Mouse (Mus musculus) small intestine, adult 2 months (tissue): ENCODE measurements around the gene Rhov. TPM values are rescaled to one million over a fixed set of nuclear protein-coding genes. Genes with fewer than 3 reads are reported as not detected.

Experiments used
- H3K27ac ChIP-seq: fragments of 200-500 bp; 2 replicates; pipeline ENCODE4 v1.5.1; 2012; ENCODE audit warnings: low read depth, low read length, control low read depth, inconsistent platforms; ENCODE audit not compliant: insufficient read depth
- H3K27me3 ChIP-seq: fragments of 200-500 bp; 2 replicates; pipeline ENCODE4 v1.6.1; 2012; ENCODE audit warnings: mild to moderate bottlenecking, moderate library complexity, low read length, inconsistent platforms; ENCODE audit not compliant: control insufficient read depth, insufficient read depth
- H3K36me3 ChIP-seq: fragments of 200-500 bp; 2 replicates; pipeline ENCODE4 v1.6.1; 2012; ENCODE audit warnings: mild to moderate bottlenecking, low read length, control low read depth, inconsistent platforms; ENCODE audit not compliant: control insufficient read depth, insufficient read depth
- H3K4me1 ChIP-seq: fragments of 200-500 bp; 2 replicates; pipeline ENCODE4 v1.6.1; 2012; ENCODE audit warnings: low read length, inconsistent platforms, mixed read lengths; ENCODE audit not compliant: control insufficient read depth, insufficient read depth, insufficient read length
- H3K4me3 ChIP-seq: fragments of 200-500 bp; 2 replicates; pipeline ENCODE4 v1.5.1; 2012; ENCODE audit warnings: low read depth, mild to moderate bottlenecking, control low read depth, inconsistent platforms, low read length, moderate library complexity
- CTCF ChIP-seq: fragments of 200-500 bp; IDR thresholded peaks from 2 replicates; pipeline ENCODE4 v1.5.1; 2012; ENCODE audit warnings: low read depth, mild to moderate bottlenecking, control low read depth, inconsistent platforms, low read length, moderate library complexity, mixed read lengths; ENCODE audit not compliant: insufficient replicate concordance, insufficient read length; ENCODE audit errors: extremely low read depth
- POLR2A ChIP-seq: fragments of 200-500 bp; IDR thresholded peaks from 2 replicates; pipeline ENCODE4 v1.6.1; 2012; ENCODE audit warnings: low read depth, mild to moderate bottlenecking, control low read depth, inconsistent platforms, low read length, moderate library complexity
- WGBS: fragments of 180-500 bp; shearing (Covaris S2); methylation state at CpG from one replicate; pipeline ENCODE4 v1.1.7; 2018; 5-methylcytosine and 5-hydroxymethylcytosine counted together
- polyA plus RNA-seq: library from polyadenylated mRNA; depleted of rRNA; stranded (reverse); fragments of >200 nt; gene quantifications from 2 replicates; pipeline ENCODE4 v1.2.3, GENCODE M21; 2012

Gene Rhov
- polyA plus RNA-seq, 1 experiment: 3.0 TPM

GRCm38 (mm10) chr2:119311544-119311943 lies 40.5 kb upstream of the Rhov start:
- no peak for TF ChIP-seq POLR2A
- no peak for TF ChIP-seq CTCF
- H3K27me3 ChIP-seq: no peaks in the 10 kb centered on the region
- 79% methylated on average over 12 of the region's 12 CpGs for WGBS
- H3K36me3 ChIP-seq: no peaks in the 10 kb centered on the region
- peaks cover 8% of the 10 kb centered on the region; the same call in 1 of the 2 replicates for H3K4me1 ChIP-seq
- no peak overlapping the region for H3K4me3 ChIP-seq
- no peak overlapping the region for H3K27ac ChIP-seq

- Histone ChIP-seq H3K27ac (no peak overlapping the region; the same call in none of the 2 replicates), H3K36me3 (no peaks in the 10 kb centered on the region), H3K4me1 (peaks cover 19% of the 10 kb centered on the region), H3K4me3 (no peak overlapping the region), H3K27me3 (no peaks in the 10 kb centered on the region)
- WGBS: 63% methylated on average over 3 of the region's 3 CpGs
- TF ChIP-seq POLR2A (no peak), CTCF (no peak)
These were observed 33.7 kb upstream of the Rhov start for GRCm38 (mm10) chr2:119304798-119305208.

DNA sequence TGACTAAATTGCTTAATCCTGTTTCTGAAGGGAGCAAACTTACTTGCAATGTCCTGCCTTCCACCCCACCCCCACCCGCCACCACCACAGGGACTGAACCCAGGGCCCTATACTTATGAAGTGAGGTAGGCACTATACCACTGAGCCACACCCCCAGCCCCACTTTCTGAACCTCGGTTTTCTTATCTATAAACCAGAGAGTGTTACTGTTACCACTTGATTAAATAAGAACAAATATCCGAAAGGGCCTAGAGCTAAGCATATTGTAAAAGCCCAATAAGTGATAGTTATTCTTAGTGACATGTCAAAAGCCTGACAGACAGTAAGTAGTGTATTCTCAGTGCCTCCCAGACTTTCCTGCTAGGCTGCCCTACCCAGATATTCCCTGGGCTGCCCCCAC lies 33.3 kb upstream of the Rhov start:
- H3K27me3 ChIP-seq: no peaks in the 10 kb centered on the region
- H3K4me3 ChIP-seq: no peak overlapping the region
- H3K4me1 ChIP-seq: peaks cover 20% of the 10 kb centered on the region
- H3K27ac ChIP-seq: no peak overlapping the region
- TF ChIP-seq CTCF (no peak), POLR2A (no peak)
- WGBS: 52% methylated on average over 3 of the region's 3 CpGs
- no peaks in the 10 kb centered on the region for H3K36me3 ChIP-seq

DNA sequence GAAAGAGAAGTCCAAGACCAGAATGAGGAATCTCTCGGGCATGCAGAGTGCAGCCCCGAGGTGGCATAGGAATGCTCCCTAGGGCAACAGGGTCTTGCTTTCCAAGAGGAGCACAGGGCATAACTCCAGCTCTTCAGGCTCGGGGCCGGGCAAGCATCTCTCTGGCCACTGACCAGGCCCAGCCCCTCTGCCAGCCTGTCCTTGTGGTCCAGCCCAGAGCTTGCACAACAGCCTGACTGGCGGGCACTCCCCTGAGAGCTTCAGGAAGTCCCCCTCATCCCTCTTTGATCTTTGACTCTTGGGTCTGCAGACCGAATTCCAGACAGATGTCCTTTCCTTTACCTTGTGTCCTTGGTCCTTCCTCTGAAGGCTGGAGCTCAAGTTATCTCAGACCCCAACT lies 31.8 kb upstream of the Rhov start:
- H3K4me3 ChIP-seq: no peak overlapping the region
- peaks cover 7% of the 10 kb centered on the region for H3K36me3 ChIP-seq
- TF ChIP-seq CTCF (no peak), POLR2A (no peak)
- no peak overlapping the region for H3K27ac ChIP-seq
- 79% methylated on average over 6 of the region's 6 CpGs for WGBS
- no peaks in the 10 kb centered on the region for H3K27me3 ChIP-seq
- peaks cover 29% of the 10 kb centered on the region for H3K4me1 ChIP-seq

DNA sequence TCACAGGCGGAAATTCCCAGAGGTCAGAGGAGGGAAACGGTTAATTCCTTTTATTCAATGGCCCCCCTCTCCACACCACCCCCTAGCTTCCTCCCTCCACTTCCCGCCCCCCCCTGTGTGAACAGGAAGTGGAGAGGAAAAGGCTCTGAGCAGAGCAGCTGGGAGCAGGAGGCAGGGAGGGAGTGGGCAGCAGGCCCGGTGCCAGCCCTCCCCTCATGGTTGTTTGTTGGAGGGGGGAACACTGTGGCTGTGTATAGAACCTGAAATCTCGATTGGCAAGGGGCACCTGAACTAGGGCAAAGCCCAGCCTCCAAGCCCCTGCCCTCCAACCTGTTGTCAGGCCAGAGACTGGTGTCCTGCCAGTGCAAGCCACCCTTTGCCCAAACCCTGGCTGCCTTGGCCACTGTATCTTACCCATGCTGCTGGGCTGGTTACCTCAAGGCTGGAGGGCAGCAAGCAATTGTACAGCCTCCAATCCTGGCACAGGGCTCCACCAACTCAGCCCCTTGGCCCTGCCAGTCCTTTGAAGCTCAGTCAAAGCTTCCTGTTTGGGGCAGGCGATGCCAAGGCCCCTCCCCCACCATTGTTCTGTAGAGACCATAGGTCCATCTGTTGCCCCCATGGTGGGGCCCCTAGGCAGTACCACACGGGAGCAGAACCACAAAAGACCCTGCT lies 29.9 kb upstream of the Rhov start:
- H3K27me3 ChIP-seq: no peaks in the 10 kb centered on the region
- 0 out of 2 replicates have a peak overlapping the region, but pooled peaks have one; percentile 0 for H3K27ac ChIP-seq
- H3K4me1 ChIP-seq: peaks cover 27% of the 10 kb centered on the region
- no peak for TF ChIP-seq POLR2A
- no peak for TF ChIP-seq CTCF
- H3K36me3 ChIP-seq: peaks cover 24% of the 10 kb centered on the region
- H3K4me3 ChIP-seq: peak overlapping the region; percentile 37; the same call in 1 of the 2 replicates
- 47% methylated on average over 7 of the region's 7 CpGs for WGBS

GRCm38 (mm10) chr2:119299981-119300818 lies 29.1 kb upstream of the Rhov start:
- H3K27me3 ChIP-seq: no peaks in the 10 kb centered on the region
- peaks cover 25% of the 10 kb centered on the region for H3K36me3 ChIP-seq
- peaks cover 27% of the 10 kb centered on the region for H3K4me1 ChIP-seq
- WGBS: 7% methylated on average over 15 of the region's 15 CpGs
- peak overlapping the region; percentile 37 for H3K4me3 ChIP-seq
- peak overlapping the region; percentile 75 for H3K27ac ChIP-seq
- TF ChIP-seq POLR2A (0 out of 2 replicates have a peak, but pooled peaks have one; percentile 4), CTCF (peak; percentile 89)

DNA sequence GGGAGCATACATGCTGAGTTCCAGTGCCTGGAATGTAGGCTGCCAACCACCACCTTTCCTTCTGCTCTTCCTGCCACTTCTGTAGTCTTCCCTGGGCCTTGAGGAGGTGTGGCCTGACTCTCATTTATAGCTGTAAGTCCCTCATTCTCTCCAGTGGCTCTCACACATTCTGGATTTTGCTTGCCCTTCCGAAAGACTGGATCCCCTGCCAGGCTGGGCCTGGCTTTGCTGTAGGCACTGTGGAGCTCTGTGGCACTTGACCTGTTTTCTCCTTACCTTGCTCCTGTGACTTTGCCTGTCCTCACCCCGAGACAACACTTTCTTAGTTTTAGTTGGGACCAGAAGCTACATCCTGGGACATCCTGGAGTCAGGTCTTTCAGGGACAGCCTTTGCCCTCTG lies 27.8 kb upstream of the Rhov start:
- TF ChIP-seq POLR2A (no peak), CTCF (no peak)
- WGBS: 64% methylated on average over 2 of the region's 2 CpGs
- H3K4me1 ChIP-seq: peaks cover 27% of the 10 kb centered on the region
- H3K27me3 ChIP-seq: no peaks in the 10 kb centered on the region
- peaks cover 38% of the 10 kb centered on the region for H3K36me3 ChIP-seq
- H3K27ac ChIP-seq: peak overlapping the region; percentile 75
- no peak overlapping the region for H3K4me3 ChIP-seq
